Mouse (Mus musculus) layer of hippocampus, adult 11-12 months (tissue): ENCODE results near the gene AU022252.
A peak's percentile ranks its signal among the peaks of the same experiment; 100 is the strongest.

Source experiments
- DNase-seq: peaks from one replicate; pipeline ENCODE4 v3.0.0; 2022; ENCODE audit warnings: low spot score

Gene AU022252

DNA sequence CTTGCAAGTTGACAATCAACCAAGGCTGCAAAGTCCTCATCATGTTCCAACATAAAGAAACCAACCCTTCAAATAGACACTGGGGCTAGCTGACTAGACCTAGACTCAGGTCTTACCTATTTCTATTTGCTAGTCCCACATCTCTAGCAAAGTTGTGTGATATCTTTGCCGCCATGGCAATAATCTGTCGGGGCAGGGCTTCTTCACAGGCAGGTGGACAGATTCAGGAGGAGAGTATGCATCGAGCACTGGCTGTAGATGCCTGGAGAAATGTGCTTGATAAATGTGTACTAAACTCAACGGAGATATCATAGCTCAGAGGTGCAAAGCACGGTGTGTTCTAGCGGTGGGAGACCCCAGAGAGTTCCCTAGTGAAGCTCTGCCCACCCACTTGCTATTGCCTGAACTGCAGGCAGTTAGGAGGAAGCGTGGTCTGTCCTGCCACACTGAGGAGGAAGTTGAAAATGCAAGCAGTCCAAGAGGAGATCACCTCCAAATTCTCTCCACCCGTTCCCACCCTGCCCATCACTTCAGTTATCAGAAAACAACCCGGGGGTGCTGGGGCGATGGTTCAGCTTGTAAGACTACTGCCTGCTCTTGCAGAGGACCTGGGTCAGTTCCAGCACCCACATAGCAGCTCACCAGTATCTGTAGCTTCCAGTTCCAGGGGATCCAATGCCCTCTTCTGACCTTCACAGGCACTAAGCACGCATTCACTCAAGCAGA, 44.3 kb downstream of the AU022252 start:
- DNase-seq = no peak

DNA sequence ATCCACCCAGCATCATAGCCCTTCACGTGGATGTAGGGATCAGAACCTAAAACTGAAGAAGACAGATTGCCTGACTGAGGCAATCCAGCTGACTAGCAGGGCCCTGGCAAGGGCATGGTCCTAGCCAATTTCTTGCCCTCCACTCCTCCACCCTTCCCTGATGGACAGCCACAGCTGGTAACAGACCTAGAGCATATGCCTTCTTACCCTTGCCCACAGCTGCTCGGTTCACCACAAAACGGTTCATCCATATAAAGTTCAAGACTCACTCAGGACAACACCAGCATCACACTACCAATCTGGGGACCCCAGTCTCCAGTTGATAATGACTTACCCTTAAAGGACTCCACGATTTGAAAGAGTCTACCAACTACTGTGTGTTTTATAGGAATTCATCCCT, 46.7 kb downstream of the AU022252 start:
- DNase-seq = no peak

DNA sequence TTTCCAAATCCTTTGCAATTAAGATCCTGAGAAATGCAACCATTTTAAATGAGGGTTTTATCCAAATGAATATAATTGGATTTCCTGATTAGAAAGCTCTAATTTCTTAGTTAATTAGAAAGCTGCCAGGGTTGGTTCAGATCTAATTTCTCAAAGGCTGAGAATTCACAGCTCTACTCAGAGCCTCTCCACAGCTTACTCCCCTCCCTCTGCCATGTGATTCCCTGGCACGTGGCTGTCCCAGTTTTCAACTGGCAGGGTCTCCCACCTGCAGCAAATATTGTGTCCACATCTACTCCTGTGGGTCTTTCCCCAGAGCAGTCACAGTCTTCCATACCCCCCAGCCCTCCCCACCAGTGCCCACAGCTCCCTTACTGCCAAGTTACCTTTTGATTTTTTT, 49.0 kb downstream of the AU022252 start:
- no peak for DNase-seq

GRCm38 (mm10) chr4:119181456-119181855, 51.1 kb downstream of the AU022252 start:
- peak; percentile 39 for DNase-seq

DNA sequence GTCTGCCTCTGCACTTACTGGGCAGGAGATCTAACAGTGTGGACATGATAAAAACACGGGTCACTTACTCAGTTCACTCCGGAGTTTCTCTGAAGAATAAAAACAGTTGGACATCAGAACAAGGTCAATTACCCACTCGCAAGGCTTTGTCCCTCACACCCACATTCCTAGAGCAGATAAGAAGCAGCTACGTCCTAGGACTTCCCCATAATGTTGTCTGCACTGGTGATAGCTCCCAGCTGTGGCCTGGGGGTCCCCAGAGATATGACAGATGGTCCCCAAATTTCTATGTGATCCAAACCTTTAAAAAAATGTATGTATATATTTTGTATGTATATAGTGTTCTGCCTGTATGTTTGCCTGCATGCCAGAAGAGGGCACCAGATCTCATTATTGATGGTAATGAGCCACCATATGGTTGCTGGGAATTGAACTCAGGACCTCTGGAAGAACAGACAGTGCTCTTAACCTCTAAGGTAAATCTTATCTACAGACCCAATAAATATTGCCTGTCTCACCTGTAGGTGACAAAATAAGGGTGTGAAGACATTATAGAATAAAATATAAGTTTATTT, 52.3 kb downstream of the AU022252 start:
- DNase-seq = no peak

DNA sequence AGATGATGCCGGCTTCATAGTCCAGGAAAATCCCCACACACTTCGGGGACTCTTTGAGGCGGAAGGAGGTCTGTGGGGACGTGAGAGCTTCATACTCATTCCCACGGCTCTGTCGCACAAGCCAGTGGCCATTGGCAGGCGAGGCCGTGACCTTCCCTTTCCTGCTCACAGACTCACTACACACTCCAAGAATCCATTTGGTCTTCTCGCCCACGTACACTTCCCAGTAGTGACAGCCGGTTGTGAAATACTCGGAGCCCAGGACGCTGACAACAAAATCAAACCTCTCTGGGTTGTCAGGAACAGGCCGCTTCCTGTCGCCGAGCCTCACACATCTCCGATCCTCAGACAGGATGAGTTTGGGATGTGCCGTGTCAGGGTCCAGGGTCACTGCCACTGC, 54.2 kb downstream of the AU022252 start:
- no peak for DNase-seq

DNA sequence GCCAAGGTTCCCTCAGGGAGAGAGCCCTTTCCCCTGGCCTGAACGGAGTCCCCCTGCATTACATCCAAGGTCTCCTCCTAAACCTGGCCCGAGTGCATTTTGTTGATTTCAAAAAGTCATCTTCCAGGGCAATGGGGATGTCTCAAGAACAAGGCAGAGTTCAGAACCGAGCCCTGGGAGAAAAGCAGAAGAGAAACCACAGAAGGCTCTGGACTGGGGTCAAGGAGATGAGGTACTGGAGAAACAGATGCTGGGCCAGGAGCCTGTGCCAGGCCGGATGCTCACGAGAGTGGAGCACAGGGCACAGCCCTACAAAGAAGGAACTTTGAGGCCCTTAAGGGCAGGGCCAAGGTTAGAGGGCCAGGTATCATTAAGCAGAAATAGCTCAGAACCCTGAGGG, 54.8 kb downstream of the AU022252 start:
- peak; percentile 36 for DNase-seq

GRCm38 (mm10) chr4:119173851-119174453, 58.6 kb downstream of the AU022252 start, which contains the start of gene Zfp691:
Gene Zfp691, minus strand, starts transcription at chr4:119174195.
- peak; percentile 97 for DNase-seq

GRCm38 (mm10) chr4:119172919-119173650, 59.4 kb downstream of the AU022252 start:
- DNase-seq = no peak

DNA sequence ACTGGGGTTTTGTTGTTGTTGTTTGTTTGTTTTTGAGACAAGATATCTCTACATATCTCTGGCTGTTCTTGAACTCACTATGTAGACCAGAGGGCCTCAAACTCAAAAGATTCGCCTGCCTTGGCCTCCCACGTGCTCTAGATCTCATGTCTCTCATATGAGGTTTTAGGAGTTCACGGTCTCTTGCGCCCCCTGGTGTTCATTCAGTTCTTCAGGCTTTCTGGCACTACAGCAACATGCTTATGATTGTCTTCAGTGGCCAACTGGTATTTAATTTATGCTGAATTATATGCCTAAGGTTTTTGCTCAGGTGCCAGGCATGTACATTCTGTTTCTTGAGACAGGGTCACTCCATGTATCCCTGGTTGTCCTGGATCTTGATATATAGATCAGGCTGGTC, 64.8 kb downstream of the AU022252 start:
- peak; percentile 91 for DNase-seq

DNA sequence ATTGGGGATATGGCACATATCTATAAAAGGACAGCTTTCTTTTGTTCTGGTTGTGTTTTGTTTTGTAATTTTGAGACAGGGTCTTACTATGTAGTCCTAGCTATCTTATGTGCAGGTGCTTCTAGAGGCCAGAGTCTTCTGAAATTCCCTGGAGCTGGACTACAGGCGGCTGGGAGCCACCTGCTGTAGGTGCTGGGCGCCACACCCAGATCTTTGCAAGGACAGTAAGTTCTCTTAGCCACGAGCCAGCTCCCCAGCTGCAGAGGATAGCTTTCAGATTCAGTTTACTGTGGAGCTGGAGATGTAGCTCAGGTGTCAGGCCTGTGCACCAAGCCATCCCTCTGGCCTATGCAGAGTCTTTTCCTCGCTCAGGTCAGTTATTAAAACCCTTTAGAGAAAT, 65.4 kb downstream of the AU022252 start:
- DNase-seq = no peak

- DNase-seq = no peak
Measured at GRCm38 (mm10) chr4:119165916-119166315, 66.6 kb downstream of the AU022252 start.

DNA sequence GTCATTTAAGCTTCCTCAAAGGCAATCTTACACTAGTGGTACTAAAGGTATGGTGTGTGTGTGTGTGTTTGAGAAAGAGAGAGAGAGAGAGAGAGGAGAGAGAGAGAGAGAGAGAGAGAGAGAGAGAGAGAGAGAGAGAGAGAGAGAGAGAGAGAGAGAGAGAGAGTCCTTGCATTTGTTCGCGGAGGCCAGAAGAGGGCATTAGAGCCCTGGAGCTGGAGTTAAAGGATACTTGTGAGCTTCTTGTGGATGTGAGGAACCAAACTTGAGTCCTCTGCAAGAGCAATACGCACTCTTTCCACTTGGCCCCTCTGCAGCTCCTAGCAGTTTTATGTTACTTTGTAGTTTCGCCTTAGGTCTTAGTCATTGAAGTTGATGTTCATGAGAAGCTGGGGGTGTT, 69.5 kb downstream of the AU022252 start:
- no peak for DNase-seq

- no peak for DNase-seq
Measured at GRCm38 (mm10) chr4:119161358-119161757, 71.2 kb downstream of the AU022252 start.

GRCm38 (mm10) chr4:119157891-119158290, 74.6 kb downstream of the AU022252 start:
- no peak for DNase-seq

DNA sequence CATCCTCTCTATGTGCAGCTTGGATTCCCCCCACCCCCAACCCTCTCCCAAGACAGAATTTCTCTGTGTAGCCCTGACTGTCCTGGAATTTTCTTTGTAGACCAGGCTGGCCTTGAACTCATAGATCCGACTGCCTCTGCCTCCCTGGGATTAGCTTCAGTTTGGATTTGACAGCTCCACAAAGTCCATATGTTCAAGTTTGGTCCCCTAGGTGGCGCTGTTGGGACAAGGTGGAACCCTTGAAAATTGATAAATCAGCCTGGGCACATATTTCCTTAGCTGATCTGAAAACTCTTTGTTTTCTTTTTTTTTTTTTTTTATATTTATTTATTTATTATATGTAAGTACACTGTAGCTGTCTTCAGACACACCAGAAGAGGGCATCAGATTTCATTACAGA, 75.3 kb downstream of the AU022252 start:
- peak; percentile 73 for DNase-seq
